Mouse (Mus musculus): ENCODE results near the gene Primpol. TPM values are rescaled to one million over a fixed set of nuclear protein-coding genes. Genes with fewer than 3 reads are reported as not detected.
"Not testable (repeated sequence)": the region's sequence is repeated elsewhere in the genome, so short reads cannot be mapped to it uniquely, and the experiment has no call there.

Gene Primpol
- polyA plus RNA-seq, 1 experiment from 2014 or later: 4.2 TPM

GRCm38 (mm10) chr8:46593772-46594171, 23.2 kb downstream of the Primpol start:
- no peak overlapping the region for H3K4me2 ChIP-seq (ENCODE audit: low read depth, low read length)
- no peak overlapping the region for H3K9ac ChIP-seq (replicated peaks)
- no peak overlapping the region for H3K4me3 ChIP-seq (ENCODE audit: low read depth, low read length)
- no peak overlapping the region for H3K27ac ChIP-seq (ENCODE audit: low read depth)
- no peak for TF ChIP-seq CTCF (IDR thresholded peaks at IDR 0.05; ENCODE audit: low read depth)
- no peak for TF ChIP-seq EP300 (IDR thresholded peaks at IDR 0.05; ENCODE audit: low read depth)
- DNase-seq (no peak), ATAC-seq (no peak)
- 0 out of 2 replicates have a peak, but pooled peaks cover 6% of the 10 kb centered on the region for H3K4me1 ChIP-seq (ENCODE audit: insufficient read depth)
- 75% methylated on average over 2 of the region's 2 CpGs for WGBS (ENCODE audit: insufficient replicate concordance)
- H3K27me3 ChIP-seq (ENCODE audit: insufficient read depth, low read length): no peaks in the 10 kb centered on the region
- H3K36me3 ChIP-seq (replicated peaks; ENCODE audit: insufficient read depth, low read length): peaks cover 4% of the 10 kb centered on the region
- no peaks in the 10 kb centered on the region for H3K9me3 ChIP-seq (ENCODE audit: low read length)

GRCm38 (mm10) chr8:46593067-46593466, 23.9 kb downstream of the Primpol start:
- Histone ChIP-seq H3K36me3 (replicated peaks; ENCODE audit: insufficient read depth, low read length) (peaks cover 4% of the 10 kb centered on the region), H3K27me3 (ENCODE audit: insufficient read depth, low read length) (no peaks in the 10 kb centered on the region), H3K4me3 (ENCODE audit: low read depth, low read length) (no peak overlapping the region), H3K4me2 (ENCODE audit: low read depth, low read length) (no peak overlapping the region), H3K4me1 (ENCODE audit: insufficient read depth) (0 out of 2 replicates have a peak, but pooled peaks cover 6% of the 10 kb centered on the region), H3K9ac (replicated peaks) (no peak overlapping the region), H3K9me3 (ENCODE audit: low read length) (no peaks in the 10 kb centered on the region), H3K27ac (ENCODE audit: low read depth) (no peak overlapping the region)
- no peak for ATAC-seq
- TF ChIP-seq CTCF (IDR thresholded peaks at IDR 0.05; ENCODE audit: low read depth): no peak
- no peak for TF ChIP-seq EP300 (IDR thresholded peaks at IDR 0.05; ENCODE audit: low read depth)
- 76% methylated on average over 8 of the region's 8 CpGs for WGBS (ENCODE audit: insufficient replicate concordance)
- no peak for DNase-seq

DNA sequence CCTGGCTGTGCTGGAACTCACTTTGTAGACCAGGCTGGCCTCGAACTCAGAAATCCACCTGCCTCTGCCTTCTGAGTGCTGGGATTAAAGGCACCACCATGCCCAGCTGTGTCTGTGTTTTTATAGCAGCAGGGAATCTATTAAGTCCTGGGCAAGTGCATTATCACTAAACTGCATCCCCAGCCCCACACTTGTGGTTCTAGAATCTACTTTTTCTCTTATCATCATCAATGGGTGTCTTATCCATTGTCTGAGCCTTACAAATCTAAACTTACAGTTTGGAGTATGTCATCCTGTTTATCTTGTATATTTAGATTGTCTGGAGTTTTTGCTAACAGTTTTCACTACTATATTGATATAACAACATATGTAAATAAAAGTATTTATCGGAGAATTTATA, 28.3 kb downstream of the Primpol start:
- no peak overlapping the region for H3K4me3 ChIP-seq (ENCODE audit: low read depth, low read length)
- 60% methylated on average over 2 of the region's 2 CpGs for whole genome bisulfite sequencing (ENCODE audit: insufficient replicate concordance)
- no peaks in the 10 kb centered on the region for H3K9me3 ChIP-seq (ENCODE audit: low read length)
- DNase-seq: no peak
- H3K9ac ChIP-seq (replicated peaks): no peak overlapping the region
- ATAC-seq: no peak
- H3K27me3 ChIP-seq (ENCODE audit: insufficient read depth, low read length): no peaks in the 10 kb centered on the region
- H3K36me3 ChIP-seq (replicated peaks; ENCODE audit: insufficient read depth, low read length): peaks cover 9% of the 10 kb centered on the region
- no peaks in the 10 kb centered on the region for H3K4me1 ChIP-seq (ENCODE audit: insufficient read depth)
- H3K4me2 ChIP-seq (ENCODE audit: low read depth, low read length): no peak overlapping the region
- no peak overlapping the region for H3K27ac ChIP-seq (ENCODE audit: low read depth)
- TF ChIP-seq EP300 (IDR thresholded peaks at IDR 0.05; ENCODE audit: low read depth) (peak; percentile 92), CTCF (IDR thresholded peaks at IDR 0.05; ENCODE audit: low read depth) (no peak)

DNA sequence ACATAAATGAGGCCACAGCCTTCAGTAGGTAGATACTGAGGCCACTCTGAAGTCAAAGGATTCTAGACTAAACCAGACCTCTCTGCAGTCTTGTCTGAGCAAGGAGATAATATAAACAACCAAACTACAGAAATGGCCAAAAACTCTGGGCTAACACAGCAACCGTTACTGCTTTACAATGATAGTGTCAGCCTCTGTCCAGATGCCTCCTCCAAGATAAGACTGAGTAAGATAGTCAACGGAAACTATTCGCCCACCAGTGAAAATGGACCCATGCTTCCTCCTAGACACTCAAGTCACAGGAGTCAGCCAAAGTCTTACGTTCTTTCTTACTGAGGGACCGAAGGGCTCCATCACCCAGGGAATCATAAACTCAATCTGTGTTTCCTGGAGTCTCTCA, 29.1 kb downstream of the Primpol start:
- H3K4me3 ChIP-seq (ENCODE audit: low read depth, low read length): no peak overlapping the region
- peak; percentile 69 for ATAC-seq
- DNase-seq: no peak
- WGBS (ENCODE audit: insufficient replicate concordance): 45% methylated on average over 5 of the region's 5 CpGs
- H3K9me3 ChIP-seq (ENCODE audit: low read length): no peaks in the 10 kb centered on the region
- TF ChIP-seq CTCF (IDR thresholded peaks at IDR 0.05; ENCODE audit: low read depth): no peak
- TF ChIP-seq EP300 (IDR thresholded peaks at IDR 0.05; ENCODE audit: low read depth): peak; percentile 95
- no peak overlapping the region for H3K9ac ChIP-seq (replicated peaks)
- H3K27me3 ChIP-seq (ENCODE audit: insufficient read depth, low read length): no peaks in the 10 kb centered on the region
- no peak overlapping the region for H3K4me2 ChIP-seq (ENCODE audit: low read depth, low read length)
- no peaks in the 10 kb centered on the region for H3K4me1 ChIP-seq (ENCODE audit: insufficient read depth)
- peak overlapping the region; percentile 23; the same call in 1 of the 2 replicates for H3K27ac ChIP-seq (ENCODE audit: low read depth)
- H3K36me3 ChIP-seq (replicated peaks; ENCODE audit: insufficient read depth, low read length): peaks cover 5% of the 10 kb centered on the region

DNA sequence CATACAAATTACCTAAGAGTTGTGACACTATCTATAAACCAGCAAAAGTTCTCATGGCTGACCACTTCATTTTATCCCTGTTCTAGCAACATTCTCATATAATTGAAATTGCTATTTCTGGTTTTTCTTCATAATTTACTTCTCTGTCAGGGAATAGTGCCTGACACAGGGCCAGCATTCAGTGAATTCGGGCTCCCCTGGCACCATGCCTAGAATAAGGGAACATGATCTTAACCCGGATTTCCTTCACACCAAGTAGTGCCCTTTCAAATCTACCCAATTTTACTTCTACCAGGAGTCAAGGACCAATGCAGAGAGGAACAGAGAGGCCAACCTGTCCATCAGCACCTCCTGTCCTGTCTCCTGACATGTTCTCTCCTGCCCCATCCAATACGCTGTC, 31.4 kb downstream of the Primpol start:
- ATAC-seq: no peak
- TF ChIP-seq CTCF (IDR thresholded peaks at IDR 0.05; ENCODE audit: low read depth) (no peak), EP300 (IDR thresholded peaks at IDR 0.05; ENCODE audit: low read depth) (no peak)
- 78% methylated on average over 3 of the region's 3 CpGs for WGBS (ENCODE audit: insufficient replicate concordance)
- no peaks in the 10 kb centered on the region for H3K4me1 ChIP-seq (ENCODE audit: insufficient read depth)
- no peak overlapping the region for H3K4me3 ChIP-seq (ENCODE audit: low read depth, low read length)
- no peaks in the 10 kb centered on the region for H3K27me3 ChIP-seq (ENCODE audit: insufficient read depth, low read length)
- no peak overlapping the region for H3K27ac ChIP-seq (ENCODE audit: low read depth)
- H3K9me3 ChIP-seq (ENCODE audit: low read length): no peaks in the 10 kb centered on the region
- no peak overlapping the region for H3K4me2 ChIP-seq (ENCODE audit: low read depth, low read length)
- peaks cover 22% of the 10 kb centered on the region for H3K36me3 ChIP-seq (replicated peaks; ENCODE audit: insufficient read depth, low read length)
- DNase-seq: no peak
- H3K9ac ChIP-seq (replicated peaks): no peak overlapping the region

GRCm38 (mm10) chr8:46584328-46584727, 32.7 kb downstream of the Primpol start:
- not testable (repeated sequence) for H3K27ac ChIP-seq (ENCODE audit: low read depth); ATAC-seq; H3K4me1 ChIP-seq (ENCODE audit: insufficient read depth); H3K9ac ChIP-seq (replicated peaks); H3K27me3 ChIP-seq (ENCODE audit: insufficient read depth, low read length); H3K4me3 ChIP-seq (ENCODE audit: low read depth, low read length); H3K4me2 ChIP-seq (ENCODE audit: low read depth, low read length); H3K9me3 ChIP-seq (ENCODE audit: low read length); DNase-seq
- WGBS (ENCODE audit: insufficient replicate concordance): 69% methylated on average over 4 of the region's 4 CpGs
- peaks cover 33% of the 10 kb centered on the region for H3K36me3 ChIP-seq (replicated peaks; ENCODE audit: insufficient read depth, low read length)

- Histone ChIP-seq H3K4me2 (ENCODE audit: low read depth, low read length) (no peak overlapping the region), H3K4me1 (ENCODE audit: insufficient read depth) (no peaks in the 10 kb centered on the region), H3K9ac (replicated peaks) (no peak overlapping the region), H3K9me3 (ENCODE audit: low read length) (no peaks in the 10 kb centered on the region), H3K36me3 (replicated peaks; ENCODE audit: insufficient read depth, low read length) (peaks cover 74% of the 10 kb centered on the region), H3K27ac (ENCODE audit: low read depth) (no peak overlapping the region), H3K27me3 (ENCODE audit: insufficient read depth, low read length) (no peaks in the 10 kb centered on the region), H3K4me3 (ENCODE audit: low read depth, low read length) (no peak overlapping the region)
- no peak for ATAC-seq
- WGBS (ENCODE audit: insufficient replicate concordance): 93% methylated on average over 9 of the region's 9 CpGs
- no peak for DNase-seq
- no peak for TF ChIP-seq CTCF (IDR thresholded peaks at IDR 0.05; ENCODE audit: low read depth)
- TF ChIP-seq EP300 (IDR thresholded peaks at IDR 0.05; ENCODE audit: low read depth): no peak
Observed at GRCm38 (mm10) chr8:46578794-46579193, 38.2 kb downstream of the Primpol start.
